Comparison of ENCODE assay signal across 9 mouse cellular contexts in the genomic region with DNA sequence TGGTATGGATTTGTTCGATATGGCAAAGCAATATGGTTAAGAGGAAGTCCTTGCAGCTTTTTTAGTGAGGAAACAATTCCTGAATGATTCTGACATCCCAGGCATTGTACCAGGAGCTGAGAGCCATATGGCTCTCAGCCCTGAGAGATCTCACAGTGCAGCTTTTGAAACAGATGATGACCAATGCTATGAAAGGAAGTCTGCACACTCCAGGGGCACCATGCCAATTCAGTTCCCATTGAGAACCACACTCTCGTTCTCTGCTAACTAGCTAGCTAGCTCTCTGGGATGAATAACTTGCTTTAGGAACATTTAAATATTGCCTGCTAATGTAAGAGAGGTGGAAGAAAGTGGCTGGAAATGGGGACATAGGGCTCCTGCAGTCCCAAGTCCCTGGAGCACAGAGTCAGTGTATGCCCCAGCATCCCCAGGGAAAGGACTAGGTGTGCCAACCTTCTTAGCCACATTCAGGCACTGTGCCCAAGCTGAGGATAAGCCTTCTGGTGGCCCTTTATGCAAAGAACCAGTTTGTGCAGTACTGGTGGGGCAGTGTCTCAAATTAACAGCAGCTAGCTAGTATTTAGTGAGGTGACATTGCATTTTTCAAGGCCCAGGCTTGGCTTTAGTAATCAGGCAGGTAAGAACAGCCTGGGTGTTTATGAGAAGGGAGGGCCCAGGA.
A peak's percentile ranks its signal among the peaks of the same experiment; 100 is the strongest.
DNase-seq lines count a peak whose midpoint lies in the region; ATAC-seq and TF ChIP-seq lines count a peak whose summit lies in the region.
"Had no signal": no experiment of that assay in that cellular context is flagged by ENCODE, and none has a peak within 500 bp of the region (broad histone marks: within the 10 kb centered on the region; RNA-seq: fewer than 3 reads in every experiment).

No protein-coding gene starts in this region.

- TF ChIP-seq CTCF in liver, postnatal 0 days (IDR thresholded peaks at IDR 0.05; ENCODE audit: low read depth), result no peak

- no peak overlapping the region for H3K4me2 ChIP-seq in forebrain, embryonic 15.5 days (replicated peaks)
- no peak overlapping the region for H3K4me2 ChIP-seq in forebrain, embryonic 11.5 days (ENCODE audit: low read depth, low read length, severe bottlenecking)
- no peak overlapping the region for H3K4me2 ChIP-seq in midbrain, embryonic 14.5 days (ENCODE audit: low read length)
- no peak overlapping the region for H3K4me2 ChIP-seq in midbrain, embryonic 13.5 days (replicated peaks)
- H3K4me2 ChIP-seq in liver, postnatal 0 days (ENCODE audit: low read depth, low read length), result no peak overlapping the region
- H3K4me2 ChIP-seq in hindbrain, embryonic 13.5 days, result no peak overlapping the region
- H3K4me2 ChIP-seq: liver, embryonic 15.5 days had no signal

- H3K27me3 ChIP-seq in forebrain, embryonic 15.5 days, result no peaks in the 10 kb centered on the region
- H3K27me3 ChIP-seq in forebrain, embryonic 11.5 days (ENCODE audit: control insufficient read depth, insufficient read depth, low read length), result no peaks in the 10 kb centered on the region
- no peaks in the 10 kb centered on the region for H3K27me3 ChIP-seq in midbrain, embryonic 14.5 days (ENCODE audit: control insufficient read depth, insufficient read depth, low read length)
- H3K27me3 ChIP-seq in midbrain, embryonic 13.5 days, result no peaks in the 10 kb centered on the region
- H3K27me3 ChIP-seq in liver, postnatal 0 days (ENCODE audit: insufficient read depth, low read length), result no peaks in the 10 kb centered on the region
- H3K27me3 ChIP-seq in hindbrain, embryonic 13.5 days, result no peaks in the 10 kb centered on the region
- H3K27me3 ChIP-seq: liver, embryonic 15.5 days had no signal

- H3K9me3 ChIP-seq in forebrain, embryonic 15.5 days, result no peaks in the 10 kb centered on the region
- no peaks in the 10 kb centered on the region for H3K9me3 ChIP-seq in forebrain, embryonic 11.5 days (ENCODE audit: control insufficient read depth, low read length)
- H3K9me3 ChIP-seq in midbrain, embryonic 14.5 days (ENCODE audit: control insufficient read depth, low read length), result no peaks in the 10 kb centered on the region
- H3K9me3 ChIP-seq in midbrain, embryonic 13.5 days, result no peaks in the 10 kb centered on the region
- H3K9me3 ChIP-seq in liver, postnatal 0 days (ENCODE audit: low read length), result no peaks in the 10 kb centered on the region
- H3K9me3 ChIP-seq in hindbrain, embryonic 13.5 days, result no peaks in the 10 kb centered on the region
- H3K9me3 ChIP-seq: liver, embryonic 15.5 days had no signal

- H3K27ac ChIP-seq in forebrain, embryonic 15.5 days (replicated peaks), result peak overlapping the region; percentile 42
- H3K27ac ChIP-seq in forebrain, embryonic 11.5 days (ENCODE audit: low read depth, low read length), result no peak overlapping the region
- H3K27ac ChIP-seq in midbrain, embryonic 14.5 days (replicated peaks; ENCODE audit: low read depth, low read length), result no peak overlapping the region
- no peak overlapping the region for H3K27ac ChIP-seq in midbrain, embryonic 13.5 days
- no peak overlapping the region for H3K27ac ChIP-seq in liver, postnatal 0 days (ENCODE audit: low read depth)
- H3K27ac ChIP-seq in hindbrain, embryonic 13.5 days, result no peak overlapping the region
- H3K27ac ChIP-seq: liver, embryonic 15.5 days had no signal

- H3K4me3 ChIP-seq in forebrain, embryonic 15.5 days, result no peak overlapping the region
- H3K4me3 ChIP-seq in forebrain, embryonic 11.5 days (ENCODE audit: low read depth, low read length), result no peak overlapping the region
- H3K4me3 ChIP-seq in midbrain, embryonic 14.5 days (replicated peaks; ENCODE audit: low read depth, low read length), result no peak overlapping the region
- H3K4me3 ChIP-seq in midbrain, embryonic 13.5 days (replicated peaks), result no peak overlapping the region
- H3K4me3 ChIP-seq in liver, postnatal 0 days (ENCODE audit: low read depth, low read length), result no peak overlapping the region
- H3K4me3 ChIP-seq in hindbrain, embryonic 13.5 days, result no peak overlapping the region
- H3K4me3 ChIP-seq: liver, embryonic 15.5 days had no signal

- H3K4me1 ChIP-seq in forebrain, embryonic 15.5 days, result peaks cover 5% of the 10 kb centered on the region; the same call in 1 of the 2 replicates
- no peaks in the 10 kb centered on the region for H3K4me1 ChIP-seq in forebrain, embryonic 11.5 days (replicated peaks; ENCODE audit: control insufficient read depth, insufficient read depth, low read length)
- no peaks in the 10 kb centered on the region for H3K4me1 ChIP-seq in midbrain, embryonic 14.5 days (ENCODE audit: control insufficient read depth, insufficient read depth, low read length)
- no peaks in the 10 kb centered on the region for H3K4me1 ChIP-seq in midbrain, embryonic 13.5 days (replicated peaks)
- no peaks in the 10 kb centered on the region for H3K4me1 ChIP-seq in liver, postnatal 0 days (ENCODE audit: insufficient read depth)
- no peaks in the 10 kb centered on the region for H3K4me1 ChIP-seq in hindbrain, embryonic 13.5 days (replicated peaks)
- H3K4me1 ChIP-seq: liver, embryonic 15.5 days had no signal

- H3K9ac ChIP-seq in forebrain, embryonic 15.5 days (replicated peaks), result no peak overlapping the region
- H3K9ac ChIP-seq in forebrain, embryonic 11.5 days (ENCODE audit: low read length), result no peak overlapping the region
- H3K9ac ChIP-seq in midbrain, embryonic 14.5 days (replicated peaks; ENCODE audit: low read length), result no peak overlapping the region
- H3K9ac ChIP-seq in midbrain, embryonic 13.5 days (replicated peaks), result no peak overlapping the region
- no peak overlapping the region for H3K9ac ChIP-seq in liver, postnatal 0 days (replicated peaks)
- no peak overlapping the region for H3K9ac ChIP-seq in hindbrain, embryonic 13.5 days
- H3K9ac ChIP-seq: liver, embryonic 15.5 days had no signal

- peak; percentile 80 for ATAC-seq in forebrain, embryonic 15.5 days (replicated peaks)
- ATAC-seq in forebrain, embryonic 11.5 days (replicated peaks; ENCODE audit: low FRiP score), result no peak
- no peak for ATAC-seq in midbrain, embryonic 14.5 days (ENCODE audit: low FRiP score, low TSS enrichment)
- no peak for ATAC-seq in midbrain, embryonic 13.5 days
- ATAC-seq in liver, postnatal 0 days, result no peak
- no peak for ATAC-seq in hindbrain, embryonic 13.5 days (ENCODE audit: low FRiP score)

- TF ChIP-seq EP300 in liver, postnatal 0 days (IDR thresholded peaks at IDR 0.05; ENCODE audit: low read depth), result no peak

- DNase-seq in forebrain, embryonic 11.5 days (ENCODE audit: low spot score), result no peak
- DNase-seq in midbrain, embryonic 14.5 days, result peak; percentile 15
- peak; percentile 52 to 80 for DNase-seq in layer of hippocampus, adult 18-20 months (ENCODE audit: low spot score in 2 of 2)
- DNase-seq in skeletal muscle tissue, adult 2 months (ENCODE audit: low read depth, low spot score), result peak; percentile 38
- DNase-seq in liver, postnatal 0 days, result no peak

- no peaks in the 10 kb centered on the region for H3K36me3 ChIP-seq in forebrain, embryonic 15.5 days
- no peaks in the 10 kb centered on the region for H3K36me3 ChIP-seq in forebrain, embryonic 11.5 days (ENCODE audit: control insufficient read depth, insufficient read depth, low read length)
- no peaks in the 10 kb centered on the region for H3K36me3 ChIP-seq in midbrain, embryonic 14.5 days (ENCODE audit: control insufficient read depth, insufficient read depth, low read length)
- no peaks in the 10 kb centered on the region for H3K36me3 ChIP-seq in midbrain, embryonic 13.5 days
- no peaks in the 10 kb centered on the region for H3K36me3 ChIP-seq in liver, postnatal 0 days (replicated peaks; ENCODE audit: insufficient read depth, low read length)
- H3K36me3 ChIP-seq in hindbrain, embryonic 13.5 days, result no peaks in the 10 kb centered on the region
- H3K36me3 ChIP-seq: liver, embryonic 15.5 days had no signal

- WGBS in forebrain, embryonic 15.5 days, result 49% methylated on average over 2 of the region's 2 CpGs
- 87% methylated on average over 2 of the region's 2 CpGs for WGBS in forebrain, embryonic 11.5 days
- 82% methylated on average over 2 of the region's 2 CpGs for WGBS in midbrain, embryonic 14.5 days
- 82% methylated on average over 2 of the region's 2 CpGs for WGBS in midbrain, embryonic 13.5 days
- 77% methylated on average over 2 of the region's 2 CpGs for WGBS in liver, postnatal 0 days (ENCODE audit: insufficient replicate concordance)
- 80% methylated on average over 2 of the region's 2 CpGs for WGBS in hindbrain, embryonic 13.5 days

Comparison
In these comparisons a context has a peak if more than half of its experiments do, and no peak if none do; other contexts are left out.
1. DNase-seq: peak in midbrain, embryonic 14.5 days (single experiment), layer of hippocampus, adult 18-20 months (2 of 2) and skeletal muscle tissue, adult 2 months (single experiment); none in forebrain, embryonic 11.5 days (single experiment) and liver, postnatal 0 days (single experiment).